Mouse (Mus musculus): ENCODE measurements at regions not wholly inside any gene's neighbourhood (a gene's known extent, or its start where the extent isn't known, plus 50 kb on each side); places are given as distances from the start of the nearest gene placed in this dataset.
A peak's percentile ranks its signal among the peaks of the same experiment; 100 is the strongest.

- no peak for DNase-seq
Measured at GRCm38 (mm10) chr13:71121484-71121883, 279.9 kb upstream of the Adamts16 start.

- DNase-seq, result no peak
Measured at GRCm38 (mm10) chr13:71108175-71108574, 266.6 kb upstream of the Adamts16 start.

GRCm38 (mm10) chr13:71105229-71105838 lies 263.7 kb upstream of the Adamts16 start:
- peak; percentile 68 for DNase-seq

- no peak for DNase-seq
Measured at GRCm38 (mm10) chr13:71104419-71105228, 263.0 kb upstream of the Adamts16 start.

- no peak for DNase-seq
Measured at GRCm38 (mm10) chr13:71084301-71084700, 242.7 kb upstream of the Adamts16 start.

- DNase-seq, result no peak
Measured at GRCm38 (mm10) chr13:71075916-71076315, 234.3 kb upstream of the Adamts16 start.

GRCm38 (mm10) chr13:71074012-71074411 lies 232.4 kb upstream of the Adamts16 start:
- no peak for DNase-seq

- no peak for DNase-seq
Measured at GRCm38 (mm10) chr13:71068757-71069201, 227.2 kb upstream of the Adamts16 start.

- DNase-seq, result no peak
Measured at GRCm38 (mm10) chr13:71068011-71068410, 226.4 kb upstream of the Adamts16 start.

GRCm38 (mm10) chr13:71065568-71065967 lies 224.0 kb upstream of the Adamts16 start:
- DNase-seq, result no peak

- DNase-seq, result no peak
Measured at GRCm38 (mm10) chr13:71064590-71065307, 223.1 kb upstream of the Adamts16 start.

GRCm38 (mm10) chr13:71053361-71054264 lies 212.0 kb upstream of the Adamts16 start:
- no peak for DNase-seq

GRCm38 (mm10) chr13:71050646-71051045 lies 209.0 kb upstream of the Adamts16 start:
- DNase-seq, result no peak

- DNase-seq, result no peak
Measured at GRCm38 (mm10) chr13:71036000-71036399, 194.4 kb upstream of the Adamts16 start.

- no peak for DNase-seq
Measured at GRCm38 (mm10) chr13:71034926-71035687, 193.5 kb upstream of the Adamts16 start.

GRCm38 (mm10) chr13:71008216-71008615 lies 166.6 kb upstream of the Adamts16 start:
- peak; percentile 20 for DNase-seq

- DNase-seq, result peak; percentile 27
Measured at GRCm38 (mm10) chr13:71006117-71006516, 164.5 kb upstream of the Adamts16 start.

- no peak for DNase-seq
Measured at GRCm38 (mm10) chr13:71003517-71003916, 161.9 kb upstream of the Adamts16 start.

GRCm38 (mm10) chr13:71001278-71001677 lies 159.7 kb upstream of the Adamts16 start:
- DNase-seq, result peak; percentile 74

GRCm38 (mm10) chr13:71000422-71001008 lies 158.9 kb upstream of the Adamts16 start:
- DNase-seq, result no peak

GRCm38 (mm10) chr13:70993522-70993921 lies 151.9 kb upstream of the Adamts16 start:
- DNase-seq, result no peak
